Mouse (Mus musculus): ENCODE measurements around the gene Mfap3.
"Not testable (repeated sequence)": the region's sequence is repeated elsewhere in the genome, so short reads cannot be mapped to it uniquely, and the experiment has no call there.

Gene Mfap3

DNA sequence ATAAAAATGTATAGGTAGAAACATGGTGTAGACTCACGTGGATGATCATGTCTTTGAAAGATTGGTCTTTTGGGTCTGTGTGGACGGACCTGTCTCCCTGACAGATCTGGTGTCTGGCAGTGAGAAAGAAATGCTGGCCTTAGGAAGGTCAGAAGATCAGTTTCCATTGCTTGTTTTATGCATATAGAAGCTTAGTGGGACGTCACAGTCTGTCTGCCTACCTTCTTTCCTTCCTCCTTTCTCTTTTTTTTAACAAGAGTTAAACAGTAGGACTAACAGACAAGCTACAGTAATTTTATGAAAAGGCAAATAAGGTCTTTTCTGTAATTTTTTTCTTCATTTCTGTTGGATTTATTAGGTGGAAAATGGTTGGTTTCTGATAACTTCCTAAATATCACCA lies 10.6 kb downstream of the Mfap3 start:
- in situ Hi-C loops (cut with MboI, MseI): no loop called here

- in situ Hi-C loops (cut with MboI, MseI): no loop called here
These were observed 13.0 kb downstream of the Mfap3 start for GRCm38 (mm10) chr11:57531300-57531950.

- in situ Hi-C loops (cut with MboI, MseI): no loop called here
These were observed 13.8 kb downstream of the Mfap3 start for GRCm38 (mm10) chr11:57532306-57532705.

DNA sequence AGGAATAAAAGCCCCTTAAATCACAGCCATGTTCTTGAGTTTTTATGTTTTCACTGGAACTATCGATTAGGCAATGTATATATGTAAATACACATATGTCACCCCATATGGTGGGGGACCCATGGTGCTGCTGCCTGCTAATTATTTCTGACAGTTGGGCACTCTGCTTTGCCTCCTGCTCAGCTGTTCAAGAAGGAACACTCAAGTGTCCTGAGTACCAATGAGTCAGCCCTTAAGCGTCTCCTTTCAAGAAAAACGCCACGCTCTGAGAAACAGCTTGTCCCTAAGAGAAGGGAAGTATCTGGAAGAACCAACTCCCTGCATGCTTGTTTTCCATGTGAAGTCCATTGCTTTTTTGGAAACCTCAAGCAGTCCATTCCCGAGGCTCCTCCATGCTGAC lies 17.4 kb downstream of the Mfap3 start:
- in situ Hi-C loops (cut with MboI, MseI): no loop called here

DNA sequence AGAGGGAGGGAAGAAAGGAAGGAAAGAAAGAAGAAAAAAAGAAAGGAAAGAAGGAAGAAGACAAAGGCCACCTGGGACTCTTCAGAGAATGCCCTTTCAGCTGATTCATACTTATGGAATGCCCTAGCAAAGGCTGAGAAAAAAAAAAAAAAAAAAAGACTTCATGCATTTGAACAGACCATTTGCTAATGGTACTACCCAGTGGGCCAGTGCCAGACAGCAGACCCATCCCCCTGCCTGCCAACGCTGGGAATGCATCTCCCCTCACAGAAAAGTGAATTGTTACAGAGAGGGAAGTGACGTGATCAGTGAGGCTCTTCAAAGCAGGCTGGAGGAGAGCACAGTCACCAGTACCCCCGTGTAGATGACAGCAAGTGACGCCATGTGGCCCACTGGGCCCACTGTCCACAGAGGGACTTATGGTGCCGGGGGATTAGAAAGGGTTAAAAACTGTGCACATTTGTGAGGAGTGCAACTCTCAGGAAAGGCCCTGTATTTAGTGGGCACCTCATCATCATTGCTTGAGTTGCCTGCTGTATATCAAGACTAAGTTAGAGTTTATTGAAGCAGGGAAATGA lies 21.5 kb downstream of the Mfap3 start:
- in situ Hi-C loops (cut with MboI, MseI): loop anchor here in 1 of 2 experiments (10.0 kb wide), 1 partner anchor 395 kb away; no protein-coding TSS in a partner anchor

- in situ Hi-C loops (cut with MboI, MseI): loop anchor here in 1 of 2 experiments (10.0 kb wide), 1 partner anchor 394 kb away; no protein-coding TSS in a partner anchor
These were observed 22.2 kb downstream of the Mfap3 start for GRCm38 (mm10) chr11:57540681-57541080.

DNA sequence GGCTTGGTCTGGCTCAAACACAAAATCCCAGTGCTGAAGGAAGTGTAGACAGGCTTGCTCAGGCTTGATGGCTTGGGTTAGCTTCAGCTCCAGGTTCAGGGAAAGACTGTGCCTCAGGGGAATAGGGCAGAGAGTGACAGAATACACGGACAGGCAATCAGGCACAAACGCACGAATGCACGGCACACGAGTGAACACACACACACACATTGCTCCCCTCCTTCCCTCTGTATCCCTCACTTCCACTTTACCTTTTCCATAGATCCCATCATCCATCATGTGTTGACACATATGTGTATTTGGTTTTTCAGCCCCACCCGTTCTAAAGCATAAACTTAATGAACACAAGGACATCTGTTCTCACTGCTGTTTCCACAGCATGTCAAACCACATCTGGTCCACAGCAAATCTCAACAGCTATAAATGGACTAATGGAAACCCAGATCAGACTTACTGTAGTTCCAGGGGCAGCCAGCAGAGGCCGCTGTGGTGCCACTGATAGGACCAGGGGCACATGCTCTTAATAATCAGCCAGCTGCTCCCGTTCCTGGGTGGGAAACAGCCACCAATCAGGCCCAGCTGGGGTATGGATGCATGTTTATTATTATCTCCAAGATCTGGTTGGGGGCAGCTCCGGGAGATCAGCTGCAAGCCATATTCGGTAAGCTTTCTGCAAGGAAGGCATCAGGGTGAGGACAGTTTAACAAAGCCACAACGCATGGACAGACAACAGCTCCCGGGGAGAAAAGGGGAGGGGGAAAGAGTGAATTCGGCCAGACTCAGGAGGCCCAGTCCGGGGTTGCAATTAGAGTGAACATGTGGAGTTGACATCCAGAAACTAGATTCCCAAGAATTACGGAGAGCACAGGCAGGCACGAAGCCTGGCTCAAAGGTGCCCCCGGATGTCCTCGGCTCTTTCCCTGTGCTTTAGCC lies 30.4 kb downstream of the Mfap3 start:
- in situ Hi-C loops (cut with MboI, MseI): loop anchor here (5.0 to 10.0 kb wide), 5 partner anchors 158 to 386 kb away; no protein-coding TSS in a partner anchor

- in situ Hi-C loops (cut with MboI, MseI): loop anchor here in 1 of 2 experiments (5.0 kb wide), 1 partner anchor 87 kb away; no protein-coding TSS in a partner anchor
These were observed 31.8 kb downstream of the Mfap3 start for GRCm38 (mm10) chr11:57550230-57550629.

- in situ Hi-C loops (cut with MboI, MseI): loop anchor here in 1 of 2 experiments (5.0 kb wide), 1 partner anchor 86 kb away; no protein-coding TSS in a partner anchor
These were observed 32.6 kb downstream of the Mfap3 start for GRCm38 (mm10) chr11:57551016-57551415.

DNA sequence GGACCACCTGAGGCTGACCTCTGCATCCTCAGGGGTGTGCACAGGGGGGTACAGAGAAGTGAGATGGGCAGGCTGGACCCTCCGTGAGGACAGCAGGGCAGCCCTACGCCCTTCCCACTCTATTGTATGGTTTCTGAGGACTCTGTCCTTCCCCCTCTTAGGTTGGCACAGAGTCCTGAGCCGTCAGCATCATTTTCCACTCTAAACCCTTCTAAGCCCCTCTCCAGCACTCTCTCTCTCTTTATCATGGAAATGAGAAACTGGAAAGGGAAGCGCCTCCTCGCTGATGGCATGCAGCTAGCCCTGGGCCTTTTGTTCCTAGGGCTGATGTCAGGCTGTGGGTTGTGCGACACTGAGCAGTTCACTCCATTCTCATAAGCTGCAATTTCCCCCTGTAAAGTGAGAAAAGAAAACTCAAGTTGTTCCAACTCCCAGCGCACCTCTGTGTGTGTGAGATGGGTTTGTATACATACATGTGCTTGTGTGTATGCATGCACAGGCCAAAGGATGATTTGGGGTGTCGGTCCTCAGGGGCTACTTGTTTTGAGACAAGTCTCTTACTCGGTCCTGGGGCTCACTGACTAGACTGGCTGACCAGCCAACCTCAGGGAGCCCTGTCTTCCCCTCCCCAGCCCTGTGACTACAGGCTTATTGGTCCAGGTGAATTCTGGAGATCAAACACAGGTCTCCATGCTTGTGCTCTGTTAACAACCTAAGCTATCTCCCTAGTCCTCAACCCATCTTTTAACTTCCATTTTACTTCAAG lies 34.7 kb downstream of the Mfap3 start:
- in situ Hi-C loops (cut with MboI, MseI): loop anchor here in 1 of 2 experiments (5.0 kb wide), 1 partner anchor 84 kb away; no protein-coding TSS in a partner anchor

- in situ Hi-C loops (cut with MboI, MseI): not testable (repeated sequence)
These were observed 39.5 kb downstream of the Mfap3 start for GRCm38 (mm10) chr11:57557936-57558335.

GRCm38 (mm10) chr11:57564564-57564963 lies 46.1 kb downstream of the Mfap3 start:
- in situ Hi-C loops (cut with MboI, MseI): no loop called here

DNA sequence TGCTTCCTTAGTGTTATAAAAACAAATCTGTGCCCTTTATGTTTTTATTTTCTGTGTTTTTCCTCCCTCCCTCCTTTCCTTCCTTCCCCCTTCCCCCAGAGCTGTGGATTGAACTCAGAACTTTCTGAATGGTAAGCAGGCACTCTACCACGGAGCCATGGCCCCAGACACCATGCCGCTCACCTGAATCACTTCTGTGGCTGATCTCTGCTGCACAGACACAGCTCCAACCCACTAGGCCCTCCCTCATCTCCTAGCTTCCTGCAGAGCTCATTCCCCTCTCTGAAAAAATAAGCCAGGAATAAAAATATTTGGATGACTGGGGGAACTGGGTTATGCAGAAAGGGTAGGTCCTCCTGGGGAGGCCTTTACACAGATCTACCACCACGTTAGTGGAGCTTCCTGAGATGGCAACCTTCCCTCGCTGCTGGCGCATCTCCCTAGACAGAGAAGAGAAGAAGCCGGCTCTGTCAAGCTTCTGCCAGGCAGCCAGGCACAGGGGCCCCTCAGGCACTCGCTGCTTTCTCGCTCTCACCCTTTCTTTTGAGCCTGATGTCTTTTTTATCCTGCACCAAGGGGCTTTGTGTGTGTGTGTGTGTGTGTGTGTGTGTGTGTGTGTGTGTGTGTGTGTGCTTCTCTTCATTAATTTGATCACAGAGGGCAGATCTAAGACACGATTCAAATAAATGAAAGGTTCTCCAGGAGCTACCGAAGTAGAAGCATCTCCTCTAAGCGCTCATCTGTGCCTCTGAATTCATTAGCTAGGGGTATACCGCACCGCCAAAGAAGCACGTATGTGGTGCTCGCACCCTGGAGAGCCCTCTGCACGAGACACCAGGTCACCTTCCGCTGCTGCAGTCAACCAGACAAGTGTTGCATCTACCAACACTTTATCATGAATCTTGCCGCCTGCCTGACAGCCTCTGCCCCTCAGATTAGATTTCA lies 47.9 kb downstream of the Mfap3 start:
- in situ Hi-C loops (cut with MboI, MseI): no loop called here

DNA sequence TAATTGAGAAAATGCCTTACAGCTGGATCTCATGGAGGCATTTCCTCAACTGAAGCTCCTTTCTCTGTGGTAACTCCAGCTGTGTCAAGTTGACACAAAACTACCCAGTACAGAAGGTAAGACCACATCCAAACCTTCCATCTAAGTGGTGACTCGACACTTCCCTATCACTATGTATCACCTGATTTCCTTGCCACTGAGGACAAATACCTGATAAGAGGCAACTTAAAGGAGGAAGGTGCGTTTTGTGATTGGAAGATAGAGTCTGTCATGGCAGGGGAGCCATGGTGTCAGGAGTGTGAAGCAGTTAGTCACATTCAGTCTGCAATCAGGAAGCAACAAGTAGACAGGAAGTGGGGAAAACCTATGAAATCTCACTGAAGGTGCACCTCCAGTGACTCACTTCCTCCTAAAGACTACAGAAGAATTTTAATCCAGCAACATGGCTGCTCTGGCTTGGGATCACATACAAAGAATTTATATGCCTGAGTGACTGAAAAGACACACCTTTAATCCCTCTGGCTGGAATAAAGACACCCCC lies 50.6 kb downstream of the Mfap3 start:
- in situ Hi-C loops (cut with MboI, MseI): no loop called here

- in situ Hi-C loops (cut with MboI, MseI): no loop called here
These were observed 52.6 kb downstream of the Mfap3 start for GRCm38 (mm10) chr11:57571035-57571434.

- in situ Hi-C loops (cut with MboI, MseI): no loop called here
These were observed 55.3 kb downstream of the Mfap3 start for GRCm38 (mm10) chr11:57573686-57574274.

DNA sequence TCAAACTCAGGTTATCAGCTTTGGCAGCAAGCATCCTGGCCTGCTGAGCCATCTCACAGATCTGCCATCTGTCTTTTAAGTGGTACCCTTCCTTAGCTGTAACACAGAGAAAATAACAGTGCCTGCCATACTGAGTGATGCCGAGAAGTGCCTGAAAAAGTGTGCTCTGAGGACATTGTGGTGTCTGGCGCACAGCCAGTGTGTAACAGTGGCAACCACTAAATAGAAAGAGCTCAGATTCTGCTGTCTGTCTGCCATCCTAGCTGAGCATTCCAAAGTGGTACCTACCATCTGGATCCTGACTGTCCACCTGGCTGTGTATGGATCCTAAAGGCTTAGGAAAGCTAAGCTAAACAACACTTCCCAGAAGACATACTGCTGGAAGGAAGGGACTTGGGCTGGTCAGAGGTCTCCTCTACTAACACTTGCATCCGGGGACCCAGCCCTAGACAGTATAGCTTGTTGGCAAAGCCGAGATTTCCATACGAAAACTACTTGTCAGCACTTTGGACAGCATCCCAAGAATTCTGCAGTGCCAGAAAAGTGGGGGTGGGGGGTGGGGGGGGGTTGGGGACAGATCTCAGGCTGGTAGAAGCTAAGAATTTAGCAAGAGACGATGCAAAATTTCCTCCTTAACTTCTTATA lies 58.5 kb downstream of the Mfap3 start:
- in situ Hi-C loops (cut with MboI, MseI): no loop called here

- in situ Hi-C loops (cut with MboI, MseI): no loop called here
These were observed 64.6 kb downstream of the Mfap3 start for GRCm38 (mm10) chr11:57582818-57583635.
